Mouse (Mus musculus) C2C12 (cell line): ENCODE results near the gene Rabep2. TPM values are rescaled to one million over a fixed set of nuclear protein-coding genes. Genes with fewer than 3 reads are reported as not detected.

Experiments
- H3K27me3 ChIP-seq: one replicate; pipeline ENCODE4 v1.6.1; 2011; ENCODE audit not compliant: control insufficient read depth, insufficient read depth, insufficient read length
- H3K36me3 ChIP-seq: one replicate; pipeline ENCODE4 v1.6.1; 2011; ENCODE audit not compliant: control insufficient read depth, insufficient read depth
- H3K4me3 ChIP-seq: one replicate; pipeline ENCODE4 v1.5.1; 2011; ENCODE audit warnings: mild to moderate bottlenecking, control low read depth; ENCODE audit not compliant: poor library complexity, insufficient read depth, severe bottlenecking
- H3K79me2 ChIP-seq: one replicate; pipeline ENCODE4 v1.6.1; 2011; ENCODE audit not compliant: control insufficient read depth, insufficient read depth
- H3K79me3 ChIP-seq: one replicate; pipeline ENCODE4 v1.6.1; 2011; ENCODE audit warnings: low read depth, control low read depth
- H3ac ChIP-seq: one replicate; pipeline ENCODE3; 2011; ENCODE audit warnings: low read depth; ENCODE audit not compliant: control insufficient read depth, insufficient read length
- CEBPB ChIP-seq: IDR thresholded peaks from one replicate; pipeline ENCODE4 v1.6.1; 2011; ENCODE audit warnings: low read depth, mild to moderate bottlenecking, control low read depth, moderate library complexity
- CTCF ChIP-seq: IDR thresholded peaks from one replicate; pipeline ENCODE4 v1.5.1; 2011; ENCODE audit not compliant: control insufficient read depth, insufficient read depth, insufficient read length
- FOSL1 ChIP-seq: IDR thresholded peaks from one replicate; pipeline ENCODE4 v1.8.0; 2011; ENCODE audit warnings: mild to moderate bottlenecking, low read length; ENCODE audit not compliant: poor library complexity, insufficient read depth, severe bottlenecking
- MAX ChIP-seq: IDR thresholded peaks from one replicate; pipeline ENCODE4 v1.6.1; 2011; ENCODE audit warnings: mild to moderate bottlenecking, control low read depth
- MYOD1 ChIP-seq: IDR thresholded peaks from one replicate; pipeline ENCODE4 v1.6.1; 2011; ENCODE audit warnings: low read depth; ENCODE audit not compliant: control insufficient read depth, insufficient read length
- MYOG ChIP-seq: IDR thresholded peaks from one replicate; pipeline ENCODE4 v1.6.1; 2011; ENCODE audit not compliant: control insufficient read depth, insufficient read length; ENCODE audit errors: extremely low read depth
- USF1 ChIP-seq: IDR thresholded peaks from one replicate; pipeline ENCODE4 v1.6.1; 2011; ENCODE audit warnings: low read depth, mild to moderate bottlenecking, control low read depth, moderate library complexity
- polyA plus RNA-seq: library from polyadenylated mRNA; unstranded; fragments of >200 nt; fragmentation: generic; extraction: Trizol; gene quantifications from one replicate; pipeline ENCODE4 v1.2.1, GENCODE M21; 2012; ENCODE audit warnings: missing spikeins

Rabep2 gene
- polyA plus RNA-seq, 1 experiment: 17.5 TPM

DNA sequence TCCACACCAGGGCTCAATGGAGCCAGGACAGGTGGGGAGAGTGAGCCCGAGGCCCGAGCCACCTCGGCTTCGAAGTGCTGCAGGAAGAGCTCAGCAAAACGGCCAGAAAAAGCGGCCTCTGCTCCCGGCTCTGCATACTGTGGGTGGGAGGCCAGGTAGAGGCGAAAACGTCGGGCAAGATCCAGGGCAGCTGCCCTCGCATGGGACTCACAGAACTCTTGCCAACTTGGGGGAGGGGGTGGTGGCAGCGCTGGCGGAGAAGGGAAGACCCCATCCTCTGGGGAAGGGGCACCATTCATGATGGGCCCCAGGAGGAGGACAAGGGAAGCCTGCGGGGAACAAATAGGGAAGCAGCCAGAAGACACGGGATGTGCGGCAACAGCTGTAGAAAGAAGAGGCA is 44.2 kb downstream of the Rabep2 start:
- H3K36me3 ChIP-seq: peaks cover 7% of the 10 kb centered on the region
- H3ac ChIP-seq: no peak overlapping the region
- TF ChIP-seq CTCF: no peak
- TF ChIP-seq MYOG: no peak
- no peak for TF ChIP-seq CEBPB
- TF ChIP-seq FOSL1: no peak
- TF ChIP-seq USF1: no peak
- no peak for TF ChIP-seq MYOD1
- no peak for TF ChIP-seq MAX
- no peaks in the 10 kb centered on the region for H3K27me3 ChIP-seq
- H3K79me2 ChIP-seq: peaks cover 29% of the 10 kb centered on the region
- H3K79me3 ChIP-seq: peaks cover 8% of the 10 kb centered on the region
- no peak overlapping the region for H3K4me3 ChIP-seq

DNA sequence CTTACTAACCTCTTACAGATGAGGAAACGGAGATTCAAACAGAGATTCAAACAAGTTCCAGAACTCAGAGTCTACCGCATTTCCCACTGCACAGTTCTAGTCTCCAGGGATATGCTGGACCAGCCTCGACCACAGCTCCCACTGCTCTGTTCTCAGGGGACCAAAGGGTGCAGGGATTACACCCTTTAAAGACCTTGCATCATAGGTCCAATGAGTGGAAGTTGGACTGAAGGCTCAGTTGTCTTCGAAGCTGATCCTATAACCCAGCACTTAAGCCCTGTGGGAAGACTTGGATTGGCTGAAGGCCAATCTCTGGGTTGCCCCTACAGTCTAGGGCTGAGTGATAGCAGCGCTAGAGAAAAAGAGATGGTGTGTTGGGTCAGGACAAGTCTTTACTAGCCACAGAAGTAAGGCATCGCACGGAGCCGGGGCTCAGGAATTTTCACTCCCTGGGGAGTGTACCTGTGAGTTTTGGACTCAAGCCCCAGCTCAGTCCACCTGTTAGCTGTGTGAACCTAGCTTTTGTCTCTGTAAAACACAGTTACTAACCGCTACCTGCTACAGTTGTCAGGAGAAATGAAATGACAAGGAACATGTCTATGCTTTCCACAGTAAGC is 45.0 kb downstream of the Rabep2 start:
- Histone ChIP-seq H3K79me3 (peaks cover 8% of the 10 kb centered on the region), H3K79me2 (peaks cover 29% of the 10 kb centered on the region), H3K36me3 (peaks cover 6% of the 10 kb centered on the region), H3ac (no peak overlapping the region), H3K27me3 (no peaks in the 10 kb centered on the region), H3K4me3 (no peak overlapping the region)
- no peak for TF ChIP-seq FOSL1
- TF ChIP-seq CEBPB: no peak
- TF ChIP-seq MYOD1: no peak
- TF ChIP-seq MAX: no peak
- TF ChIP-seq MYOG: no peak
- TF ChIP-seq USF1: no peak
- no peak for TF ChIP-seq CTCF

DNA sequence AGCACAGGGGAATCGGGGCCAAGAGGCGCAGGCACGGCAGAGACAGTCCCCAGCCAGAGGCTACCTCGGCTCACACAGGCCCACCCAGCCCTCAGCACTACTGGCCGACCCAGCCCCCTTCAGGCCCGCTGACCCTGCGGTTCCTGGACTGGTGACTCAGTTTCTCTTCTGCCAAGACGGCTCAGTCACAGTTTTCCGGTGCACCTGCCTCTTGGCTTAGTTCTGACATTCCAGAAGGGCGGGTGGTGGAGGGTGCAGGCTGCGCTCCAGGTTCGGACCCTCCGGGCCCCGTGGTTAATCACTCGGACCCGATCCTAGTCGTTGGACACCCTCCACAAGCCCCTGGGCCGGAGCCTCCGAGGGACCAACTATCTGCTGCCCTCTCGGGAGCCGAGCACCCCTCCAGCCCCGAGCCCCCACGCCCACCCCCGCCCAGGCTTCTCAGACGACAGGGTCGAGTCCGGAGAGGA is 46.0 kb downstream of the Rabep2 start:
- H3K36me3 ChIP-seq: peaks cover 6% of the 10 kb centered on the region
- H3K4me3 ChIP-seq: peak overlapping the region; percentile 60
- H3ac ChIP-seq: peak overlapping the region; percentile 83
- H3K27me3 ChIP-seq: no peaks in the 10 kb centered on the region
- peaks cover 8% of the 10 kb centered on the region for H3K79me3 ChIP-seq
- H3K79me2 ChIP-seq: peaks cover 29% of the 10 kb centered on the region
- TF ChIP-seq FOSL1: no peak
- TF ChIP-seq MAX: no peak
- TF ChIP-seq USF1: no peak
- no peak for TF ChIP-seq CEBPB
- no peak for TF ChIP-seq CTCF
- no peak for TF ChIP-seq MYOG
- peak; percentile 71 for TF ChIP-seq MYOD1

DNA sequence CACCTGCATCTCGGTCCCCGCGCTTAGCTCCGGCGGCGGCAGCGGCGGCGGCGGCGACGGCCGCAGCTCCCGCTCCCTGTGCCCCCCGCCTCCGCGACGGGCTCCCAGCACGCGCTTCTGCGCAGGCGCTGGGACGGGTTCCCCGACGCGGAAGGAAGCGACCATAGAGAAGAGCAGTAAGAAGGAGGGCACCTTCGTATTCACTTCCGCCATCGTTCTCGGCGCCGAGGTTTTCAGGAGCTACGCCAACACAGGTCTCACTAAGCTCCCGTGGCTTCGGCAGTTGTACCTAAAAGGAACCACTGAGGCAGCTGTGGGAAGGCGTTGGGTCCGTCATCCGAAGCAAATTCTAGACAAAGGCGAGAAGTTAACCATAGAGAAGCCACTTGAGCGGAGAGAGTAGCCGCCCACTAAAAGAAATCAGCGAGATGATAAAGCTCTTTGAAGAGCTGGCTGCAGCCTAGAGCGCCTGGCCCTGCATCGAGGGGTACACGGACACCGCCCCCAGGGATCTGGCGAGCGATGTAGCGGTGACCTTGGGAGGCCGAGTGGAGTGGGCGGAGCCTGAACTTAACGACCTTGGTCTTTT is 46.5 kb downstream of the Rabep2 start, which contains the start of gene Sh2b1:
TSS of gene Sh2b1 (minus strand) at position 432 of the 589 bp plus-strand sequence.
- peak within 1 kb of the TSS; percentile 60 for H3K4me3 ChIP-seq
- peaks cover 8% of the 10 kb centered on the region for H3K79me3 ChIP-seq
- H3ac ChIP-seq: peak within 1 kb of the TSS; percentile 83
- peaks cover 29% of the 10 kb centered on the region for H3K79me2 ChIP-seq
- H3K27me3 ChIP-seq: no peaks in the 10 kb centered on the region
- TF ChIP-seq CTCF (peak; percentile 54), MYOD1 (no peak)
- H3K36me3 ChIP-seq: peaks cover 6% of the 10 kb centered on the region

DNA sequence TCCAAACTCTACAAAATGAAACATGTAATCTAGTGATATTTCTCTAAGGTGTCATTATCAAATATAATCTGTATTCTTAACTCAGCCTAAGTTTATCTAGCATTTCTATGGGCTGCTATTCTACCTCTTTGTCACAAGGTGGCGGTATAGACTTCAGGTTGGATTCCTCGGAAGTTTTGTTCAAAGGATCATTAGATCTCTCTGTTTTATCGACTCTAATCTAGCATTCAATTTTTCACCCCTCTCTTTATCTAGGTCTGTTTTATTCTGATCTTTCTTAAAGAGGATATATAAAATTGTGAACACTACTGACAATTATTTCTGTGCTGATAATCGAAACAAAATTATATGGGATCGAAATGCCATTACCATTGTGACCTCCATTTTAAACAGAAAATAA is 53.1 kb downstream of the Rabep2 start:
- no peaks in the 10 kb centered on the region for H3K79me3 ChIP-seq
- no peak overlapping the region for H3K4me3 ChIP-seq
- H3ac ChIP-seq: no peak overlapping the region
- H3K36me3 ChIP-seq: no peaks in the 10 kb centered on the region
- H3K79me2 ChIP-seq: no peaks in the 10 kb centered on the region
- H3K27me3 ChIP-seq: no peaks in the 10 kb centered on the region
- TF ChIP-seq MYOD1 (no peak), USF1 (no peak), MYOG (no peak), FOSL1 (no peak), CEBPB (no peak), MAX (no peak), CTCF (no peak)

DNA sequence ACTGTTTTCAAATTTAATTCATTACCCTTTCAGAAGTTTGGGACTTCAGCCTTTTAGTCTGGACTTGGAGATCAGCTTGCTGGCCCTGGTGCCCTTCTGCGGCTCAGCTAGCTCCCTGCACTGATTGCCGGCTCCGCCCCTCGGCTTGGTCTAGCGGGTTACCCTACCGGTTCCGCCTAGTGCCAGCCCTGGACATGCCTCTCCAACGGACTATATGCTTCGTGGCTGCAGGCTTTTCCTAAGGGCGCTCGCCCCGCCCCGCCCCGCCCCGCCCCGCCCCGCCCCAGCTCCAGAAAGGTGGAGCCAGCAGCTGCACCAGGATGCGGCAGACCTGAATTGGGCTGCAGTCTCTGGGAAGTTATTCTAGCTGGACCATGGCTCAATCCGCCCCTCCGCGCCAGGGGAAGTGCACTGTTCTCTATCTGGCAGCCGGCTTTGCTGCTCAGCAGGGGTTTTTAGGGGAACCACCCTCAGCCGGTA is 53.9 kb downstream of the Rabep2 start:
- Histone ChIP-seq H3K36me3 (no peaks in the 10 kb centered on the region), H3K79me3 (peaks cover 1% of the 10 kb centered on the region), H3ac (peak overlapping the region; percentile 63), H3K79me2 (peaks cover under 1% of the 10 kb centered on the region), H3K27me3 (no peaks in the 10 kb centered on the region), H3K4me3 (peak overlapping the region; percentile 6)
- TF ChIP-seq FOSL1 (no peak), CEBPB (no peak), MAX (no peak), USF1 (no peak), MYOG (no peak), CTCF (no peak), MYOD1 (no peak)
